Mouse (Mus musculus): ENCODE data around the gene Islr. TPM values are rescaled to one million over a fixed set of nuclear protein-coding genes. Genes with fewer than 3 reads are reported as not detected.

Islr gene
- polyA plus RNA-seq, 1 experiment from 2014 or later = 2.9 TPM

GRCm38 (mm10) chr9:58195671-58196070 lies 8.4 kb downstream of the Islr start:
- peaks cover 72% of the 10 kb centered on the region for H3K27me3 ChIP-seq (ENCODE audit: insufficient read depth, low read length)
- H3K4me2 ChIP-seq (ENCODE audit: low read depth, low read length) = no peak overlapping the region
- ATAC-seq (no peak), DNase-seq (no peak)
- TF ChIP-seq EP300 (IDR thresholded peaks at IDR 0.05; ENCODE audit: low read depth) (no peak), CTCF (IDR thresholded peaks at IDR 0.05; ENCODE audit: low read depth) (no peak)
- no peaks in the 10 kb centered on the region for H3K9me3 ChIP-seq (ENCODE audit: low read length)
- peaks cover 6% of the 10 kb centered on the region for H3K4me1 ChIP-seq (ENCODE audit: insufficient read depth)
- no peak overlapping the region for H3K4me3 ChIP-seq (ENCODE audit: low read depth, low read length)
- 0% methylated on average over 1 of the region's 1 CpGs for WGBS (ENCODE audit: insufficient replicate concordance)
- H3K27ac ChIP-seq (ENCODE audit: low read depth) = no peak overlapping the region
- H3K9ac ChIP-seq (replicated peaks) = no peak overlapping the region
- no peaks in the 10 kb centered on the region for H3K36me3 ChIP-seq (replicated peaks; ENCODE audit: insufficient read depth, low read length)

DNA sequence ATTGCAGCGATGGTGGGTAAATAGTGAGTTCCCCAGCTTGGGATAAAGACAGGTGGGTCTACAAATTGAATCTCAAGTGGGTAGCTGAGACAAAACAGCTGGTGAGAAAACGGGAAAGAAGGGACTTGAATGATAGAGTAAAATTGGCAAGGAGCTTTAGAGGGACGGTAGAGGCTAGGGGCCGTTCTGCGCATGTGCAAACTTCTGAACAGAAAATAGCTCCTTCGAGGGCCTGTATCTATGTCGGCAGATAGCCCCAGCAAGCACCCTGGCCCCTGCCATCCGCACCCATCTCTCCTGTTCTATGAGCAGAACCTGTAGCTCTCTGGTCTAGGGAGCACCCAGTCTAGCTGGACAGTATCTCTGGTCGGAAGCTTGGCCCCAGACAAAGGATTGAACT lies 9.9 kb downstream of the Islr start:
- H3K9me3 ChIP-seq (ENCODE audit: low read length) = no peaks in the 10 kb centered on the region
- no peak for ATAC-seq
- H3K4me1 ChIP-seq (ENCODE audit: insufficient read depth) = peaks cover 6% of the 10 kb centered on the region
- 57% methylated on average over 9 of the region's 9 CpGs for WGBS (ENCODE audit: insufficient replicate concordance)
- DNase-seq = no peak
- H3K36me3 ChIP-seq (replicated peaks; ENCODE audit: insufficient read depth, low read length) = no peaks in the 10 kb centered on the region
- no peak overlapping the region for H3K4me2 ChIP-seq (ENCODE audit: low read depth, low read length)
- peaks cover 57% of the 10 kb centered on the region for H3K27me3 ChIP-seq (ENCODE audit: insufficient read depth, low read length)
- H3K4me3 ChIP-seq (ENCODE audit: low read depth, low read length) = no peak overlapping the region
- no peak overlapping the region for H3K27ac ChIP-seq (ENCODE audit: low read depth)
- no peak overlapping the region for H3K9ac ChIP-seq (replicated peaks)
- TF ChIP-seq CTCF (IDR thresholded peaks at IDR 0.05; ENCODE audit: low read depth) = no peak
- no peak for TF ChIP-seq EP300 (IDR thresholded peaks at IDR 0.05; ENCODE audit: low read depth)

- Histone ChIP-seq H3K27ac (ENCODE audit: low read depth) (no peak overlapping the region), H3K4me1 (ENCODE audit: insufficient read depth) (no peaks in the 10 kb centered on the region), H3K27me3 (ENCODE audit: insufficient read depth, low read length) (no peaks in the 10 kb centered on the region), H3K36me3 (replicated peaks; ENCODE audit: insufficient read depth, low read length) (no peaks in the 10 kb centered on the region), H3K4me3 (ENCODE audit: low read depth, low read length) (no peak overlapping the region), H3K9me3 (ENCODE audit: low read length) (no peaks in the 10 kb centered on the region), H3K4me2 (ENCODE audit: low read depth, low read length) (no peak overlapping the region), H3K9ac (replicated peaks) (no peak overlapping the region)
- DNase-seq (no peak), ATAC-seq (no peak)
- 67% methylated on average over 6 of the region's 6 CpGs for WGBS (ENCODE audit: insufficient replicate concordance)
- TF ChIP-seq EP300 (IDR thresholded peaks at IDR 0.05; ENCODE audit: low read depth) (no peak), CTCF (IDR thresholded peaks at IDR 0.05; ENCODE audit: low read depth) (no peak)
These were observed 19.6 kb downstream of the Islr start for GRCm38 (mm10) chr9:58184456-58184855.

DNA sequence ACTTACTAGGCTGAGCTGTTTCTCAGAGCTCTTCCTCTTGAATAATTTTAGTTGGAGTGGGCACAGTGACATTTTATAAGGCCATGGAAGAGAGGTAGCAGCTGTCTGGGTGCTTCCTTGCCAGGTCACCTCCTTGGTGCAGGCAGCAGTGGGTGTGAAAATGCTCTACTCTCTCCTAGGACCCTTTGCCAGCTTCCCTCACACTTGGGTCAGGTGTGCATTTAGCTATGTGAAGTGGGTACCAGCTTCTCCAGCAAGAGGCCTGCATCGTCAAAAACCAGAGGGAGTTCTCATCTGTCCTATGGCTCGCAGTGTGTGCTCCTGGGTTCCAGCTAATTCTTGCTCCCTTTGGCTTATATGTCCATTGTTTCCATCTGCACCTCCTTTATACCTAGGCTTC lies 24.7 kb downstream of the Islr start:
- 85% methylated on average over 2 of the region's 2 CpGs for WGBS (ENCODE audit: insufficient replicate concordance)
- Histone ChIP-seq H3K4me3 (ENCODE audit: low read depth, low read length) (no peak overlapping the region), H3K4me2 (ENCODE audit: low read depth, low read length) (no peak overlapping the region), H3K9me3 (ENCODE audit: low read length) (no peaks in the 10 kb centered on the region), H3K9ac (replicated peaks) (no peak overlapping the region), H3K36me3 (replicated peaks; ENCODE audit: insufficient read depth, low read length) (no peaks in the 10 kb centered on the region), H3K27ac (ENCODE audit: low read depth) (no peak overlapping the region), H3K4me1 (ENCODE audit: insufficient read depth) (no peaks in the 10 kb centered on the region), H3K27me3 (ENCODE audit: insufficient read depth, low read length) (no peaks in the 10 kb centered on the region)
- no peak for ATAC-seq
- DNase-seq = no peak
- TF ChIP-seq EP300 (IDR thresholded peaks at IDR 0.05; ENCODE audit: low read depth) (no peak), CTCF (IDR thresholded peaks at IDR 0.05; ENCODE audit: low read depth) (no peak)

- H3K9me3 ChIP-seq (ENCODE audit: low read length) = no peaks in the 10 kb centered on the region
- no peaks in the 10 kb centered on the region for H3K36me3 ChIP-seq (replicated peaks; ENCODE audit: insufficient read depth, low read length)
- 61% methylated on average over 4 of the region's 4 CpGs for WGBS (ENCODE audit: insufficient replicate concordance)
- no peaks in the 10 kb centered on the region for H3K27me3 ChIP-seq (ENCODE audit: insufficient read depth, low read length)
- DNase-seq (no peak), ATAC-seq (no peak)
- TF ChIP-seq EP300 (IDR thresholded peaks at IDR 0.05; ENCODE audit: low read depth) = no peak
- no peak overlapping the region for H3K27ac ChIP-seq (ENCODE audit: low read depth)
- H3K9ac ChIP-seq (replicated peaks) = no peak overlapping the region
- H3K4me2 ChIP-seq (ENCODE audit: low read depth, low read length) = no peak overlapping the region
- H3K4me3 ChIP-seq (ENCODE audit: low read depth, low read length) = no peak overlapping the region
- no peaks in the 10 kb centered on the region for H3K4me1 ChIP-seq (ENCODE audit: insufficient read depth)
These were observed 26.9 kb downstream of the Islr start for GRCm38 (mm10) chr9:58177165-58177564.

GRCm38 (mm10) chr9:58175745-58176487 lies 28.2 kb downstream of the Islr start:
- 58% methylated on average over 5 of the region's 5 CpGs for WGBS (ENCODE audit: insufficient replicate concordance)
- Histone ChIP-seq H3K9me3 (ENCODE audit: low read length) (no peaks in the 10 kb centered on the region), H3K36me3 (replicated peaks; ENCODE audit: insufficient read depth, low read length) (no peaks in the 10 kb centered on the region), H3K27me3 (ENCODE audit: insufficient read depth, low read length) (no peaks in the 10 kb centered on the region), H3K4me2 (ENCODE audit: low read depth, low read length) (no peak overlapping the region), H3K9ac (replicated peaks) (no peak overlapping the region), H3K27ac (ENCODE audit: low read depth) (no peak overlapping the region), H3K4me1 (ENCODE audit: insufficient read depth) (no peaks in the 10 kb centered on the region), H3K4me3 (ENCODE audit: low read depth, low read length) (no peak overlapping the region)
- ATAC-seq = no peak
- DNase-seq = no peak
- TF ChIP-seq CTCF (IDR thresholded peaks at IDR 0.05; ENCODE audit: low read depth) = no peak
- no peak for TF ChIP-seq EP300 (IDR thresholded peaks at IDR 0.05; ENCODE audit: low read depth)

Data from liver, postnatal 0 days (tissue).